Mouse (Mus musculus) forebrain, embryonic 13.5 days (tissue): ENCODE measurements around the gene Ghr. TPM values are rescaled to one million over a fixed set of nuclear protein-coding genes. Genes with fewer than 3 reads are reported as not detected.

Source experiments
- ATAC-seq: fragments of 200-750 bp; cut with Nextera tagmentation; 2 replicates; pipeline ENCODE4 v1.8.0; 2017
- H3K27ac ChIP-seq: fragments of 300-500 bp; sonication (generic); 2 replicates; pipeline ENCODE4 v1.5.1; 2015; ENCODE audit warnings: inconsistent platforms, mild to moderate bottlenecking, moderate library complexity
- H3K27me3 ChIP-seq: fragments of 300-500 bp; sonication (generic); 2 replicates; pipeline ENCODE4 v1.6.1; 2015; ENCODE audit warnings: mild to moderate bottlenecking, inconsistent platforms
- H3K36me3 ChIP-seq: fragments of 300-500 bp; sonication (generic); 2 replicates; pipeline ENCODE4 v1.6.1; 2015; ENCODE audit warnings: mild to moderate bottlenecking, inconsistent platforms; ENCODE audit not compliant: poor library complexity, severe bottlenecking
- H3K4me1 ChIP-seq: fragments of 300-500 bp; sonication (generic); 2 replicates; pipeline ENCODE4 v1.6.1; 2015; ENCODE audit warnings: inconsistent platforms
- H3K4me2 ChIP-seq: fragments of 300-500 bp; sonication (generic); 2 replicates; pipeline ENCODE4 v1.6.1; 2015; ENCODE audit warnings: inconsistent platforms, mild to moderate bottlenecking, moderate library complexity
- H3K4me3 ChIP-seq: fragments of 300-500 bp; sonication (generic); 2 replicates; pipeline ENCODE4 v1.5.1; 2015; ENCODE audit warnings: mild to moderate bottlenecking, inconsistent platforms
- H3K9ac ChIP-seq: fragments of 300-500 bp; sonication (generic); 2 replicates; pipeline ENCODE4 v1.6.1; 2015; ENCODE audit warnings: mild to moderate bottlenecking, inconsistent platforms
- H3K9me3 ChIP-seq: fragments of 300-500 bp; sonication (generic); replicated peaks from 2 replicates; pipeline ENCODE4 v1.6.1; 2016; ENCODE audit warnings: inconsistent platforms
- WGBS: fragments of 180-500 bp; shearing (Covaris S2); methylation state at CpG from one replicate; pipeline ENCODE4 v1.1.7; 2015; 5-methylcytosine and 5-hydroxymethylcytosine counted together
- polyA plus RNA-seq: library from polyadenylated mRNA; unstranded; fragments of >200 nt; fragmentation: Nextera tagmentation; extraction: Ambion mirVana; gene quantifications from 2 replicates; pipeline ENCODE4 v1.2.1, GENCODE M21; 2015

Ghr gene
- polyA plus RNA-seq, 1 experiment from 2014 or later, result 4.1 TPM

DNA sequence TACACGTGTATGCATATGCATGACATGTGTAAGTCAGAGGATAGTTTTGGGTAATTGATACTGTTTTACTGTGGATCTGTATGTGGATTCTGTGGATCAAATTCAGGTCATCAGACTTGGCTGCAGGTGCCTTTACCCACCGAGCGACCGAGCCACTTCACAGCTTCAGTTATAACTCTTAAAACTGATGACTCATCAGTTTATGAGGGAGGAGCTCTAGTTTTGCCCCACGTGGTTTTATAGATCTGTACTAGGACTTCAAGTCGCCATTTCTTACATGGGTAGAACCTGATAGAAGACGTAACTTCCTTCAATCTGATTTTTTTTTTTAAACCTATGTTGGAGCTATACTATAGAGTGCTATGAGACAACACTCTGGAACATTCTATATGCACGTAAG is 285.7 kb downstream of the Ghr start:
- ATAC-seq, result no peak
- H3K4me3 ChIP-seq, result no peak overlapping the region
- no peak overlapping the region for H3K27ac ChIP-seq
- no peaks in the 10 kb centered on the region for H3K36me3 ChIP-seq
- H3K27me3 ChIP-seq, result no peaks in the 10 kb centered on the region
- WGBS, result 86% methylated on average over 8 of the region's 8 CpGs
- no peak overlapping the region for H3K9ac ChIP-seq
- H3K4me1 ChIP-seq, result no peaks in the 10 kb centered on the region
- H3K9me3 ChIP-seq, result no peaks in the 10 kb centered on the region
- no peak overlapping the region for H3K4me2 ChIP-seq

GRCm38 (mm10) chr15:3295986-3296385 is 287.3 kb downstream of the Ghr start:
- WGBS, result 81% methylated on average over 1 of the region's 1 CpGs
- Histone ChIP-seq H3K9ac (no peak overlapping the region), H3K4me2 (no peak overlapping the region), H3K4me1 (no peaks in the 10 kb centered on the region), H3K4me3 (no peak overlapping the region), H3K9me3 (no peaks in the 10 kb centered on the region), H3K36me3 (no peaks in the 10 kb centered on the region), H3K27ac (no peak overlapping the region), H3K27me3 (no peaks in the 10 kb centered on the region)
- ATAC-seq, result no peak

- no peaks in the 10 kb centered on the region for H3K4me1 ChIP-seq
- no peaks in the 10 kb centered on the region for H3K27me3 ChIP-seq
- H3K36me3 ChIP-seq, result no peaks in the 10 kb centered on the region
- no peak for ATAC-seq
- no peak overlapping the region for H3K4me2 ChIP-seq
- WGBS, result 63% methylated on average over 1 of the region's 1 CpGs
- H3K9me3 ChIP-seq, result no peaks in the 10 kb centered on the region
- H3K27ac ChIP-seq, result no peak overlapping the region
- H3K4me3 ChIP-seq, result no peak overlapping the region
- no peak overlapping the region for H3K9ac ChIP-seq
Measured at GRCm38 (mm10) chr15:3293477-3293876, 289.8 kb downstream of the Ghr start.

DNA sequence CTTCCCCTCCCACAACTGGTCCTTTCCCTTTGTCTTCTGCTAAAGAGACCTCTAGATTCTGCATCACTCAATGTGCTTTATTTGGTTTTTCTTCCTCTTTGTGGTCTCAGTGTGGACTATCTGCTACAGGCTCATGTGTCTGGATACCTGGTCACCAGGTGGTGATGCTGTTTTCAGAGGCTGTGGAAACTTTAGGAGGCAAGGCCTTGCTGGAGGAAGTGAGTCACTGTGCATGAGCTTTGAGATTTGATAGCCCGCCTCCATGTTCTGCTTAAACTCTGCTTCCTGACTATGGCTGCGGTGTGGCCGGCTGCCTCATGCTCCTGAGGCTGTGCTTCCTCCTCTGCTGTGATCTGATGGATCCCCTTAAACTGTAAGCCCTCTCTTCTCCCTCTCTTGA is 292.9 kb downstream of the Ghr start:
- no peak overlapping the region for H3K27ac ChIP-seq
- 92% methylated on average over 3 of the region's 3 CpGs for WGBS
- no peaks in the 10 kb centered on the region for H3K4me1 ChIP-seq
- H3K9me3 ChIP-seq, result no peaks in the 10 kb centered on the region
- no peak overlapping the region for H3K4me3 ChIP-seq
- no peak overlapping the region for H3K4me2 ChIP-seq
- ATAC-seq, result no peak
- H3K9ac ChIP-seq, result no peak overlapping the region
- no peaks in the 10 kb centered on the region for H3K27me3 ChIP-seq
- no peaks in the 10 kb centered on the region for H3K36me3 ChIP-seq

DNA sequence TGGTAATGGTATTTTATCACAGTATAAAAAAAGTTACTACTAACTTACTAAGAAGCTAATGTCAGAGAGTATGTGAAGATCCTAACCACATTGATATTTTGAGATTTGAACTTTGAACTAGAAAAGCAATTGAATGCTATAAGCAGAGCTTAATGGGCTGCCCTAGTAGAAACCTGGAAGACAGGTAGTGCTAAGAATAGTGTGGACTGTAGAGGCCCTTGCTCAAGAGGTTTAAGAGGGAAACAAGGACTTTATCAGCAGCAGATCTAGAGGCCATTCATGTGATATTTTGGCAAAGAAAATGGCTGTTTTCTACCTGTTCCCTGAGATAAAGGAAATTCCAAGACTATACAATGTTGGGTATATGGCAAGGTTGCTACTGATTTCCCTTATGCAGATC is 297.3 kb downstream of the Ghr start:
- Histone ChIP-seq H3K9ac (no peak overlapping the region), H3K27me3 (no peaks in the 10 kb centered on the region), H3K4me1 (no peaks in the 10 kb centered on the region), H3K27ac (no peak overlapping the region), H3K4me3 (no peak overlapping the region), H3K36me3 (no peaks in the 10 kb centered on the region), H3K4me2 (no peak overlapping the region), H3K9me3 (no peaks in the 10 kb centered on the region)
- no peak for ATAC-seq

DNA sequence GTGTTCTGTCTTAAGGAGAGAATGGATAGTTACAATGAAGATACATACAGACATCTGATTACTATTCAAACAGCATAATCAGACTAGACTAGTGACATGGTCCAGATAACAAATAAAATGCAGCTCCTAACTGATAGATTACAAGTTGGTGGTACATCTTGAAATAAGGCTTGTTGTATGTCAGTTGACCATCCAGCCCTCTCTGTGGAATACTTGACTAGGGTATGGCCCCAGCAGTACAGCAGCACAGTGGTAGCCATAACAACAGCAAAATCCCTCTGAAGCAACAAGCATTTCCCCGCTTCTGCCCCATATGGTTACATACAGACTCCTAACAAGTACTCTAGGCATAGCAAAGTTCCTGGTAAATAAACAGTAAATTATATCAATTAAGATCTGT is 301.6 kb downstream of the Ghr start:
- 76% methylated on average over 1 of the region's 1 CpGs for WGBS
- no peaks in the 10 kb centered on the region for H3K36me3 ChIP-seq
- no peak overlapping the region for H3K9ac ChIP-seq
- H3K4me2 ChIP-seq, result no peak overlapping the region
- H3K4me3 ChIP-seq, result no peak overlapping the region
- H3K27me3 ChIP-seq, result no peaks in the 10 kb centered on the region
- no peaks in the 10 kb centered on the region for H3K4me1 ChIP-seq
- H3K27ac ChIP-seq, result no peak overlapping the region
- ATAC-seq, result no peak
- H3K9me3 ChIP-seq, result no peaks in the 10 kb centered on the region

DNA sequence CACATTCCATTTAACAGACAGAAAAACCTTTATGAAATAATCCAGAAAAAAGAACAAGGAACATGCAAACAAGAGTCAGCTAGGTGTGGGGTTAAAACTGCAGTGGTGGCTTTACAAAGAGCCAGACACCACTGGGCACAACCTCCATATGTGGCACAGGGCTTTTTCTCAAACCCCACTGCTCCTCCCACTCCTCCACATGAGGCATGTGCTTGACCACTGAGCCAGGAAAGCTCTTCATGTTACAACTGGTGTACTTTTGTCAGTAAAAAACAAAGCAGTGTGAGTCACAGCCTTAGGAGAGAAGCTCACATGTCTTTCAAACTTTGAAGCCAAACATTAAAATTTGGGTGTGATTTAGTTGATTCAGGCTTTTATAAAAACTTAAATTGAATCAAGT is 302.1 kb downstream of the Ghr start:
- no peaks in the 10 kb centered on the region for H3K36me3 ChIP-seq
- no peak overlapping the region for H3K27ac ChIP-seq
- H3K9ac ChIP-seq, result no peak overlapping the region
- H3K9me3 ChIP-seq, result no peaks in the 10 kb centered on the region
- H3K27me3 ChIP-seq, result no peaks in the 10 kb centered on the region
- no peaks in the 10 kb centered on the region for H3K4me1 ChIP-seq
- no peak overlapping the region for H3K4me2 ChIP-seq
- no peak for ATAC-seq
- no peak overlapping the region for H3K4me3 ChIP-seq

DNA sequence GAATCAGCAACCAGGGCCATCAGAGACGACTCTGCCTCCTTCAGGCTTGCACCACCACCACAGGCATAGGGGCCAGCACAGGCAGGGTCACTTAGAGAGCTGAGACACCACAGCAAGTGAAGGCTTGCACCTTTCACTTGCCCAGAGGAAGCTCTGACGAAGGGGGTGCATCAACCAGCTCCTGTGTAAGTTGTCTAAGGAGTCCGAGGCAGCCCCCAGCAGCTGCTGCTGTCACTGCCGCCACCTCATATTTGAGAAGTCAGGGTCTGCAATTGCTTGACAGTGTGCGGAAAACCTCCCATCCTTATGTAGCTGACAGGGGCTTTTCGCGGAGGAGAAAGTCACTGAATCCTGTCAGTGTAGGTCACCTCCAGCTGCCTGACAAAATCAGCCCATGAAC is 304.1 kb downstream of the Ghr start:
- H3K9me3 ChIP-seq, result no peaks in the 10 kb centered on the region
- no peak overlapping the region for H3K27ac ChIP-seq
- no peak for ATAC-seq
- no peak overlapping the region for H3K4me3 ChIP-seq
- H3K9ac ChIP-seq, result no peak overlapping the region
- no peaks in the 10 kb centered on the region for H3K27me3 ChIP-seq
- H3K4me2 ChIP-seq, result no peak overlapping the region
- WGBS, result 80% methylated on average over 7 of the region's 7 CpGs
- no peaks in the 10 kb centered on the region for H3K36me3 ChIP-seq
- no peaks in the 10 kb centered on the region for H3K4me1 ChIP-seq

- no peaks in the 10 kb centered on the region for H3K27me3 ChIP-seq
- H3K4me2 ChIP-seq, result no peak overlapping the region
- no peak overlapping the region for H3K4me3 ChIP-seq
- no peak overlapping the region for H3K9ac ChIP-seq
- no peak for ATAC-seq
- WGBS, result 92% methylated on average over 2 of the region's 2 CpGs
- H3K9me3 ChIP-seq, result no peaks in the 10 kb centered on the region
- H3K4me1 ChIP-seq, result no peaks in the 10 kb centered on the region
- no peaks in the 10 kb centered on the region for H3K36me3 ChIP-seq
- H3K27ac ChIP-seq, result no peak overlapping the region
Measured at GRCm38 (mm10) chr15:3277391-3277790, 305.9 kb downstream of the Ghr start.

DNA sequence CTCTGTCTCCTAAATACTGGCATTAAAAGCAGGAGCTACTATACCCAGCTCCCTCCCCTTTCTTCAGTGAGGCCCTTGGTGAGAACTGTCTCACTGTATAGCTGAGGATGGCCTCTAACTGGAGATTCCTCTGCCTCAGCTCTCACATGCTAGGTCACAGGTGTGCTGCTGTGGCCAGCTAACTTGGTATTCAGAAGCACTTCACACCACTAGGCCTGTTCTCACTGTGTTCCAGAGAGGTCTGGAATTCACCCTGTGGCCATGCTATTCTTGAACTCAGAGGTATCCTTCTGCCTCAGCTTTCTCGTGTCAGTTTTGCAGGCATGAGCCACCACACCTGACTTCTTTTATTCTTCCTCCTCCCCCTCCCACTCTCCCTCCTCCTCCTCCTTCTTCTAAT is 310.1 kb downstream of the Ghr start:
- Histone ChIP-seq H3K4me3 (no peak overlapping the region), H3K36me3 (no peaks in the 10 kb centered on the region), H3K9me3 (no peaks in the 10 kb centered on the region), H3K27ac (no peak overlapping the region), H3K4me2 (no peak overlapping the region), H3K27me3 (no peaks in the 10 kb centered on the region), H3K4me1 (peaks cover 6% of the 10 kb centered on the region; the same call in 1 of the 2 replicates), H3K9ac (no peak overlapping the region)
- whole genome bisulfite sequencing, result 78% methylated on average over 1 of the region's 1 CpGs
- ATAC-seq, result no peak

GRCm38 (mm10) chr15:3271216-3271615 is 312.1 kb downstream of the Ghr start:
- H3K4me1 ChIP-seq, result peaks cover 6% of the 10 kb centered on the region; the same call in 1 of the 2 replicates
- no peak overlapping the region for H3K9ac ChIP-seq
- no peaks in the 10 kb centered on the region for H3K27me3 ChIP-seq
- ATAC-seq, result no peak
- H3K27ac ChIP-seq, result no peak overlapping the region
- no peak overlapping the region for H3K4me2 ChIP-seq
- H3K9me3 ChIP-seq, result no peaks in the 10 kb centered on the region
- no peak overlapping the region for H3K4me3 ChIP-seq
- WGBS, result 47% methylated on average over 6 of the region's 6 CpGs
- H3K36me3 ChIP-seq, result no peaks in the 10 kb centered on the region

GRCm38 (mm10) chr15:3270646-3271077 is 312.6 kb downstream of the Ghr start:
- Histone ChIP-seq H3K27me3 (no peaks in the 10 kb centered on the region), H3K27ac (no peak overlapping the region), H3K4me2 (peak overlapping the region; percentile 44), H3K4me1 (peaks cover 6% of the 10 kb centered on the region; the same call in 1 of the 2 replicates), H3K9me3 (no peaks in the 10 kb centered on the region), H3K36me3 (no peaks in the 10 kb centered on the region), H3K9ac (no peak overlapping the region), H3K4me3 (peak overlapping the region; percentile 23)
- WGBS, result 4% methylated on average over 12 of the region's 12 CpGs
- ATAC-seq, result peak; percentile 30; the same call in 1 of the 2 replicates

- ATAC-seq, result no peak
- WGBS, result 12% methylated on average over 6 of the region's 6 CpGs
- Histone ChIP-seq H3K4me1 (peaks cover 6% of the 10 kb centered on the region; the same call in 1 of the 2 replicates), H3K4me2 (peak overlapping the region; percentile 44), H3K36me3 (no peaks in the 10 kb centered on the region), H3K4me3 (no peak overlapping the region), H3K27ac (no peak overlapping the region), H3K9ac (no peak overlapping the region), H3K27me3 (no peaks in the 10 kb centered on the region), H3K9me3 (no peaks in the 10 kb centered on the region)
Measured at GRCm38 (mm10) chr15:3269996-3270645, 313.2 kb downstream of the Ghr start.
